8 mouse cellular contexts compared by ENCODE assay signal in the genomic region with DNA sequence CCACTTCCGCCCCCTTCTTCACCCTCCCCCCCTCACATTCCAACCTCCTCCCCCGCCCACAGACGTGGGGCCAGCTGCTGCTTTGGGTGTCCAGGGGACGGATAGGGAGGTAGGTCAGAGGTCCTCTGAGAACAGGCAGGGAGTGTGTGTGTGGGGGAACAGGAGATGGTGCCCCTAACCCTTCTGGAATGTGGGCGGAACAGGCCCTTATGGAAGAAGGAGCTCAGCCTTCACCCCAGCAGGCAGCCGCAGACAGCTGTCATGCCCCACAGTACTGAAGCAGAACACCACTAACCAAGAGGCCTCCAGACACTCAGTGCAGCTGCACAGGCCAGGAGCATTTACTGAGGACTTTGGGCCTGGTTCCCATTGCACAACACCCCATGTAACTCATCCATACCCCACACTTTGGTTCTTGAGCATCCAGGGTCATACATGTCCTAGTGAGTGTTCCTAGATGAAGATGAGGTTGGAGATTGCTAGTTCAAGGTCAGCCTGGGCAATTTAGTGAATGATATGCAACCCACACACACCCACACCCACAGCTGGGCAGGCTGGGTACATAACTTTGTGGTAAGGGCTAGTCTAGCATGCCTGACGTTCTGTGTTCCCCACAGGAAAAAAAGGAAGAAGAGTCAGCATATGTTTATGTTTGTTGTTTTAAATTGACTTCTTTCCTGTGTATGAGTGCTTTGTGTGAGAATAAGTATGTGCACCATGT. TPM values are rescaled to one million over a fixed set of nuclear protein-coding genes. Genes with fewer than 3 reads are reported as not detected.
DNase-seq lines count a peak whose midpoint lies in the region; ATAC-seq and TF ChIP-seq lines count a peak whose summit lies in the region.

No protein-coding gene starts in this region.

- peaks cover 7% of the 10 kb centered on the region for H3K36me3 ChIP-seq in forebrain, embryonic 11.5 days (ENCODE audit: control insufficient read depth, insufficient read depth, low read length)
- H3K36me3 ChIP-seq in intestine, embryonic 16.5 days (ENCODE audit: control insufficient read depth, insufficient read depth, low read length): peaks cover 3% of the 10 kb centered on the region; the same call in 1 of the 2 replicates
- H3K36me3 ChIP-seq in liver, postnatal 0 days (replicated peaks; ENCODE audit: insufficient read depth, low read length): peaks cover 10% of the 10 kb centered on the region
- peaks cover 4% of the 10 kb centered on the region; the same call in 1 of the 2 replicates for H3K36me3 ChIP-seq in stomach, embryonic 16.5 days (ENCODE audit: control insufficient read depth, insufficient read depth, low read length)

- peak; percentile 24 for DNase-seq in urinary bladder, postnatal 14 days (ENCODE audit: low spot score)
- DNase-seq in urinary bladder, postnatal 36 days (ENCODE audit: low spot score in 2 of 2): no peak
- peak; percentile 68 for DNase-seq in forebrain, embryonic 11.5 days (ENCODE audit: low spot score)
- peak; percentile 62 for DNase-seq in liver, postnatal 0 days
- no peak for DNase-seq in right cerebral cortex, postnatal 36 days (ENCODE audit: low spot score in 2 of 2)
- no peak for DNase-seq in cerebellum, adult 9-10 months

- no peak for TF ChIP-seq CTCF in liver, postnatal 0 days (IDR thresholded peaks at IDR 0.05; ENCODE audit: low read depth)

- no peaks in the 10 kb centered on the region for H3K27me3 ChIP-seq in forebrain, embryonic 11.5 days (ENCODE audit: control insufficient read depth, insufficient read depth, low read length)
- H3K27me3 ChIP-seq in intestine, embryonic 16.5 days (replicated peaks; ENCODE audit: control insufficient read depth, insufficient read depth, low read length): no peaks in the 10 kb centered on the region
- no peaks in the 10 kb centered on the region for H3K27me3 ChIP-seq in liver, postnatal 0 days (ENCODE audit: insufficient read depth, low read length)
- no peaks in the 10 kb centered on the region for H3K27me3 ChIP-seq in stomach, embryonic 16.5 days (ENCODE audit: control insufficient read depth, insufficient read depth, low read length)

- H3K9me3 ChIP-seq in forebrain, embryonic 11.5 days (ENCODE audit: control insufficient read depth, low read length): no peaks in the 10 kb centered on the region
- H3K9me3 ChIP-seq in intestine, embryonic 16.5 days (ENCODE audit: control insufficient read depth, low read length): no peaks in the 10 kb centered on the region
- H3K9me3 ChIP-seq in liver, postnatal 0 days (ENCODE audit: low read length): no peaks in the 10 kb centered on the region
- H3K9me3 ChIP-seq in stomach, embryonic 16.5 days (replicated peaks; ENCODE audit: control insufficient read depth, low read length): no peaks in the 10 kb centered on the region

- H3K4me1 ChIP-seq in forebrain, embryonic 11.5 days (replicated peaks; ENCODE audit: control insufficient read depth, insufficient read depth, low read length): peaks cover 52% of the 10 kb centered on the region
- H3K4me1 ChIP-seq in intestine, embryonic 16.5 days (ENCODE audit: control insufficient read depth, insufficient read depth, low read length): peaks cover 82% of the 10 kb centered on the region
- H3K4me1 ChIP-seq in liver, postnatal 0 days (ENCODE audit: insufficient read depth): peaks cover 83% of the 10 kb centered on the region
- H3K4me1 ChIP-seq in stomach, embryonic 16.5 days (ENCODE audit: control insufficient read depth, insufficient read depth, low read length): peaks cover 85% of the 10 kb centered on the region

- 14% methylated on average over 6 of the region's 7 CpGs for WGBS in forebrain, embryonic 11.5 days
- 8% methylated on average over 6 of the region's 7 CpGs for WGBS in intestine, embryonic 16.5 days
- WGBS in liver, postnatal 0 days (ENCODE audit: insufficient replicate concordance): 23% methylated on average over 5 of the region's 7 CpGs
- WGBS in stomach, embryonic 16.5 days: 13% methylated on average over 7 of the region's 7 CpGs

- peak overlapping the region; percentile 14 for H3K4me3 ChIP-seq in forebrain, embryonic 11.5 days (ENCODE audit: low read depth, low read length)
- H3K4me3 ChIP-seq in intestine, embryonic 16.5 days (ENCODE audit: low read length): peak overlapping the region; percentile 50
- peak overlapping the region; percentile 58 for H3K4me3 ChIP-seq in liver, postnatal 0 days (ENCODE audit: low read depth, low read length)
- peak overlapping the region; percentile 50 for H3K4me3 ChIP-seq in stomach, embryonic 16.5 days (replicated peaks; ENCODE audit: low read length)

- no peak for ATAC-seq in forebrain, embryonic 11.5 days (replicated peaks; ENCODE audit: low FRiP score)
- ATAC-seq in intestine, embryonic 16.5 days: peak; percentile 7; the same call in 1 of the 2 replicates
- peak; percentile 9; the same call in 1 of the 2 replicates for ATAC-seq in liver, postnatal 0 days
- peak; percentile 4; the same call in 1 of the 2 replicates for ATAC-seq in stomach, embryonic 16.5 days (ENCODE audit: insufficient read depth, low FRiP score)

- H3K4me2 ChIP-seq in forebrain, embryonic 11.5 days (ENCODE audit: low read depth, low read length, severe bottlenecking): peak overlapping the region; percentile 73
- H3K4me2 ChIP-seq in intestine, embryonic 16.5 days (ENCODE audit: low read depth, low read length): peak overlapping the region; percentile 84
- H3K4me2 ChIP-seq in liver, postnatal 0 days (ENCODE audit: low read depth, low read length): peak overlapping the region; percentile 89
- peak overlapping the region; percentile 88 for H3K4me2 ChIP-seq in stomach, embryonic 16.5 days (ENCODE audit: low read depth, low read length)

- peak overlapping the region; percentile 66 for H3K27ac ChIP-seq in forebrain, embryonic 11.5 days (ENCODE audit: low read depth, low read length)
- H3K27ac ChIP-seq in intestine, embryonic 16.5 days (ENCODE audit: low read length): peak overlapping the region; percentile 98
- H3K27ac ChIP-seq in liver, postnatal 0 days (ENCODE audit: low read depth): peak overlapping the region; percentile 97
- H3K27ac ChIP-seq in stomach, embryonic 16.5 days (ENCODE audit: low read length): peak overlapping the region; percentile 99

- TF ChIP-seq EP300 in liver, postnatal 0 days (IDR thresholded peaks at IDR 0.05; ENCODE audit: low read depth): no peak

- H3K9ac ChIP-seq in forebrain, embryonic 11.5 days (ENCODE audit: low read length): peak overlapping the region; percentile 30; the same call in 1 of the 2 replicates
- peak overlapping the region; percentile 70 for H3K9ac ChIP-seq in intestine, embryonic 16.5 days (ENCODE audit: low read depth, low read length)
- peak overlapping the region; percentile 75 for H3K9ac ChIP-seq in liver, postnatal 0 days (replicated peaks)
- H3K9ac ChIP-seq in stomach, embryonic 16.5 days (ENCODE audit: low read length): peak overlapping the region; percentile 71

RNA-seq across cellular contexts. Expression of gene Cirbp, which starts 4.1 kb away (rescaled TPM):
- 82.0 and 83.4 TPM in 2 replicates for polyA plus RNA-seq in forebrain, embryonic 11.5 days (2014; fragmentation: Nextera tagmentation; extraction: Ambion mirVana)
- 53.2 and 62.6 TPM in 2 replicates for polyA plus RNA-seq in intestine, embryonic 16.5 days (2015; fragmentation: Nextera tagmentation; extraction: Ambion mirVana)
- polyA plus RNA-seq in liver, postnatal 0 days (2015; fragmentation: Nextera tagmentation; extraction: Ambion mirVana): 87.0 and 93.3 TPM in 2 replicates
- 69.8 and 80.8 TPM in 2 replicates for polyA plus RNA-seq in stomach, embryonic 16.5 days (2015; fragmentation: Nextera tagmentation; extraction: Ambion mirVana)

RNA-seq across cellular contexts. Expression of gene 1600002K03Rik, which starts 11.1 kb away (rescaled TPM):
- 6.4 and 8.3 TPM in 2 replicates for polyA plus RNA-seq in forebrain, embryonic 11.5 days (2014; fragmentation: Nextera tagmentation; extraction: Ambion mirVana)
- polyA plus RNA-seq in intestine, embryonic 16.5 days (2015; fragmentation: Nextera tagmentation; extraction: Ambion mirVana): 23.6 TPM in 2 replicates
- polyA plus RNA-seq in liver, postnatal 0 days (2015; fragmentation: Nextera tagmentation; extraction: Ambion mirVana): 6.7 and 6.8 TPM in 2 replicates
- polyA plus RNA-seq in stomach, embryonic 16.5 days (2015; fragmentation: Nextera tagmentation; extraction: Ambion mirVana): 16.4 and 16.6 TPM in 2 replicates

RNA-seq across cellular contexts. Expression of gene Midn, which starts 13.6 kb away (rescaled TPM):
- polyA plus RNA-seq in forebrain, embryonic 11.5 days (2014; fragmentation: Nextera tagmentation; extraction: Ambion mirVana): 58.3 and 66.4 TPM in 2 replicates
- polyA plus RNA-seq in intestine, embryonic 16.5 days (2015; fragmentation: Nextera tagmentation; extraction: Ambion mirVana): 8.8 and 10.3 TPM in 2 replicates
- polyA plus RNA-seq in liver, postnatal 0 days (2015; fragmentation: Nextera tagmentation; extraction: Ambion mirVana): 3.0 and 4.3 TPM in 2 replicates
- polyA plus RNA-seq in stomach, embryonic 16.5 days (2015; fragmentation: Nextera tagmentation; extraction: Ambion mirVana): 7.8 and 9.8 TPM in 2 replicates

RNA-seq across cellular contexts. Expression of gene Efna2, which starts 17.6 kb away (rescaled TPM):
- 48.8 and 50.7 TPM in 2 replicates for polyA plus RNA-seq in forebrain, embryonic 11.5 days (2014; fragmentation: Nextera tagmentation; extraction: Ambion mirVana)
- 7.4 and 8.1 TPM in 2 replicates for polyA plus RNA-seq in intestine, embryonic 16.5 days (2015; fragmentation: Nextera tagmentation; extraction: Ambion mirVana)
- polyA plus RNA-seq in liver, postnatal 0 days (2015; fragmentation: Nextera tagmentation; extraction: Ambion mirVana): 0.15 and 0.18 TPM in 2 replicates
- 9.3 and 10.5 TPM in 2 replicates for polyA plus RNA-seq in stomach, embryonic 16.5 days (2015; fragmentation: Nextera tagmentation; extraction: Ambion mirVana)

RNA-seq across cellular contexts. Expression of gene Cbarp, which starts 21.0 kb away (rescaled TPM):
- 10.4 and 15.0 TPM in 2 replicates for polyA plus RNA-seq in forebrain, embryonic 11.5 days (2014; fragmentation: Nextera tagmentation; extraction: Ambion mirVana)
- polyA plus RNA-seq in intestine, embryonic 16.5 days (2015; fragmentation: Nextera tagmentation; extraction: Ambion mirVana): 5.1 TPM in 2 replicates
- 0.11 and 0.18 TPM in 2 replicates for polyA plus RNA-seq in liver, postnatal 0 days (2015; fragmentation: Nextera tagmentation; extraction: Ambion mirVana)
- polyA plus RNA-seq in stomach, embryonic 16.5 days (2015; fragmentation: Nextera tagmentation; extraction: Ambion mirVana): 3.1 and 3.9 TPM in 2 replicates

Comparison
In these comparisons a context has a peak if more than half of its experiments do, and no peak if none do; other contexts are left out.
1. DNase-seq: peak in urinary bladder, postnatal 14 days (single experiment), forebrain, embryonic 11.5 days (single experiment) and liver, postnatal 0 days (single experiment); none in urinary bladder, postnatal 36 days (0 of 2), right cerebral cortex, postnatal 36 days (0 of 2) and cerebellum, adult 9-10 months (single experiment).
2. Peak in every context shown above with its lines, with median percentiles within 50 percentile points of each other: H3K27ac ChIP-seq, H3K4me2 ChIP-seq, H3K4me3 ChIP-seq and H3K9ac ChIP-seq.